Mouse (Mus musculus) hindbrain, embryonic 11.5 days (tissue): ENCODE measurements around the gene Il15. TPM values are rescaled to one million over a fixed set of nuclear protein-coding genes. Genes with fewer than 3 reads are reported as not detected.

ENCODE experiments used
- ATAC-seq: fragments of 200-750 bp; cut with Nextera tagmentation; 2 replicates; pipeline ENCODE4 v1.8.0; 2017; ENCODE audit warnings: mild to moderate bottlenecking, moderate TSS enrichment, moderate library complexity; ENCODE audit not compliant: low FRiP score
- DNase-seq: peaks from one replicate; pipeline ENCODE4 v3.0.0-alpha.2; 2015; ENCODE audit warnings: low spot score
- H3K27ac ChIP-seq: fragments of 300-500 bp; sonication (generic); 2 replicates; pipeline ENCODE4 v1.5.1; 2014; ENCODE audit warnings: mild to moderate bottlenecking, low read depth, low read length
- H3K27me3 ChIP-seq: fragments of 300-500 bp; sonication (generic); 2 replicates; pipeline ENCODE4 v1.6.1; 2014; ENCODE audit warnings: mild to moderate bottlenecking, low read length, moderate library complexity, mixed read lengths; ENCODE audit not compliant: control insufficient read depth, insufficient read depth
- H3K36me3 ChIP-seq: fragments of 300-500 bp; sonication (generic); 2 replicates; pipeline ENCODE4 v1.6.1; 2014; ENCODE audit warnings: mild to moderate bottlenecking, low read length, moderate library complexity, mixed read lengths; ENCODE audit not compliant: control insufficient read depth, insufficient read depth
- H3K4me1 ChIP-seq: fragments of 300-500 bp; sonication (generic); replicated peaks from 2 replicates; pipeline ENCODE4 v1.6.1; 2014; ENCODE audit warnings: low read length, mixed read lengths; ENCODE audit not compliant: control insufficient read depth, insufficient read depth
- H3K4me2 ChIP-seq: fragments of 300-500 bp; sonication (generic); replicated peaks from 2 replicates; pipeline ENCODE4 v1.6.1; 2014; ENCODE audit warnings: mild to moderate bottlenecking, low read depth, low read length
- H3K4me3 ChIP-seq: fragments of 300-500 bp; sonication (generic); 2 replicates; pipeline ENCODE4 v1.5.1; 2014; ENCODE audit warnings: low read depth, low read length
- H3K9ac ChIP-seq: fragments of 300-500 bp; sonication (generic); 2 replicates; pipeline ENCODE4 v1.6.1; 2014; ENCODE audit warnings: low read depth, low read length
- H3K9me3 ChIP-seq: fragments of 300-500 bp; sonication (generic); 2 replicates; pipeline ENCODE4 v1.6.1; 2016; ENCODE audit warnings: low read length; ENCODE audit not compliant: control insufficient read depth
- WGBS: fragments of 180-500 bp; shearing (Covaris S2); extraction: QIAGEN DNeasy Blood & Tissue Kit; methylation state at CpG from one replicate; pipeline ENCODE4 v1.1.7; 2014; 5-methylcytosine and 5-hydroxymethylcytosine counted together
- polyA plus RNA-seq: library from polyadenylated mRNA; unstranded; fragments of >200 nt; fragmentation: Nextera tagmentation; extraction: Ambion mirVana; gene quantifications from 2 replicates; pipeline ENCODE4 v1.2.1, GENCODE M21; 2014

Gene Il15
- polyA plus RNA-seq, 1 experiment from 2014 or later: 4.0 TPM

DNA sequence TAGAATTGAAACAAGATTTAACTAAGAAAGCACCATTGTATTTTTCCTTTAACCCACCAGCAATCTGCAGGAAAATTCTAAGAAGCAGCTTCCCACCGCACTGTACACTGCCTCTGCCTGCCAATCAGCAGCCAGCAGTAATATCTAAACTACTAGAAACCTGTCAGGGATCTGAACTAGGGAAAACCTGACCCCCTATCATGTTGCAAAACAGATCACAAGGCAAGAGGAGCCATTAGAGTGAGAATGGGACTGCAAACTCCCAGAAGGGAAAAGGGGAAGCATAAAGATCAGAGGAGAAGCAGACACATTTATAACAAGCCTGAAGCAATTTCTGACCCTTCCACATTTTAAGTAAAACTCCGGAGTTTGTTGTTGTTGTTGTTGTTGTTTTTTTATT lies 2.0 kb downstream of the Il15 start:
- no peak for ATAC-seq
- H3K4me2 ChIP-seq: no peak overlapping the region
- no peaks in the 10 kb centered on the region for H3K36me3 ChIP-seq
- no peaks in the 10 kb centered on the region for H3K27me3 ChIP-seq
- no peaks in the 10 kb centered on the region for H3K4me1 ChIP-seq
- H3K27ac ChIP-seq: no peak overlapping the region
- DNase-seq: no peak
- H3K9ac ChIP-seq: no peak overlapping the region
- H3K4me3 ChIP-seq: no peak overlapping the region
- WGBS: 62% methylated on average over 2 of the region's 2 CpGs
- H3K9me3 ChIP-seq: no peaks in the 10 kb centered on the region

DNA sequence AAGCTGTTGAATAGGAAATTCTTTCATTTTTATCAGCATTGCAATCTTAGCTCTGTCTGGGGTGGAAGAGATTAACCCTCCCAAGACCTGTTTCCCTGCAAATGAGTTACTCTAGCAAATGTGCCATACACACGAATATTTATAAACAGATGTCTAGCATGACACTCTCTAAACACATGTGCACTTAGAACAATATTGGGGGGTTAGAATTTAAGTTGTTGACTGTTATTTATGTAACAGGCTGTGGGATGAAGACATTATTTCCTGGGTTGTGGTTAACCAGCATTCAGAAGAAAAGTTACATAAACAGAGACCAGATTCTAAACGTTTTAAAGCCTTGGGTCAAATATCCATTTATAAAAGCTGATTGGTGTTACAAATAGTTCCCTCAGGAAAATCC lies 2.6 kb downstream of the Il15 start:
- 49% methylated on average over 2 of the region's 2 CpGs for WGBS
- DNase-seq (no peak), ATAC-seq (no peak)
- no peak overlapping the region for H3K9ac ChIP-seq
- H3K9me3 ChIP-seq: no peaks in the 10 kb centered on the region
- H3K4me2 ChIP-seq: no peak overlapping the region
- H3K4me3 ChIP-seq: no peak overlapping the region
- no peaks in the 10 kb centered on the region for H3K4me1 ChIP-seq
- H3K27ac ChIP-seq: no peak overlapping the region
- H3K27me3 ChIP-seq: no peaks in the 10 kb centered on the region
- no peaks in the 10 kb centered on the region for H3K36me3 ChIP-seq

DNA sequence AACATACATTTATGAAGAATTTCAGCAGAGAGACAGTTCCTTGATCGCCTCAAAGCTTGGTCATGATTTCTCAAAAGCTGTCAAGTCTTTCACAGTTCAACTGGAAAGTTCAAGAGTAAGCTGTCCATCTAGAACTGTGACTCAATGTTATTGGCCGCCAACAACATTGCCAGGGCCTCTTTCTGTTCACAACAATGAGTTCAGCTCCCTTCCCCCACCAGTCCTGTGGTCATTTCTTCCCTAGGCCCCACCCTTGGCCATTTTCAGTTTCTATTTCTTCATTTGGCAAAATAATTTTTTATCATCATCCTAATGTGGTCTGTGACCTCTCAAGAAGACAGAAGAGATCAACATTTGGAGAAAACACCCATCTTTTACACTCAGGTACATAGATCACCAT lies 4.5 kb downstream of the Il15 start:
- H3K36me3 ChIP-seq: no peaks in the 10 kb centered on the region
- WGBS: 84% methylated on average over 2 of the region's 2 CpGs
- H3K9ac ChIP-seq: no peak overlapping the region
- no peaks in the 10 kb centered on the region for H3K27me3 ChIP-seq
- H3K9me3 ChIP-seq: no peaks in the 10 kb centered on the region
- H3K27ac ChIP-seq: no peak overlapping the region
- ATAC-seq (no peak), DNase-seq (no peak)
- no peak overlapping the region for H3K4me3 ChIP-seq
- H3K4me2 ChIP-seq: no peak overlapping the region
- no peaks in the 10 kb centered on the region for H3K4me1 ChIP-seq

DNA sequence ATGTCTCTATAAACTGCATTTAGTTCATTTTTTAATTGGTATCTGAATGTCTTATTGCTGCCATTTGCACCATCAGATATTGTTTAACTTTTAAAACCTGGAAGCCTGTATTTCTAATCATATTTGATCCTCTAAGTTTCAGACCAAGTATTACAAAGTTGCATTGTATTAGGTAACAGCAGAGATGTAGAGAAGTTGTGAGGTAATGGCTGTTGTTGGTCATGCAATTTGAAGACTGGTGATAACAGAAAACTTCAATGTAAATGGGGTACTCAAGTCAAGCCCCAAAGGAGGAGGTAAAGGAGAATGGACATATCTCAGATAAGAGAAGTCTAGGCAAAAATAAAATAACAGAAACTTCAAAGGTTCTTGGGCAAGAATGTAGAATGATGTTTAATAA lies 11.8 kb downstream of the Il15 start:
- ATAC-seq: no peak
- H3K9ac ChIP-seq: no peak overlapping the region
- H3K9me3 ChIP-seq: no peaks in the 10 kb centered on the region
- H3K27ac ChIP-seq: no peak overlapping the region
- H3K4me1 ChIP-seq: no peaks in the 10 kb centered on the region
- no peaks in the 10 kb centered on the region for H3K27me3 ChIP-seq
- H3K36me3 ChIP-seq: no peaks in the 10 kb centered on the region
- no peak overlapping the region for H3K4me2 ChIP-seq
- no peak overlapping the region for H3K4me3 ChIP-seq
- DNase-seq: no peak

DNA sequence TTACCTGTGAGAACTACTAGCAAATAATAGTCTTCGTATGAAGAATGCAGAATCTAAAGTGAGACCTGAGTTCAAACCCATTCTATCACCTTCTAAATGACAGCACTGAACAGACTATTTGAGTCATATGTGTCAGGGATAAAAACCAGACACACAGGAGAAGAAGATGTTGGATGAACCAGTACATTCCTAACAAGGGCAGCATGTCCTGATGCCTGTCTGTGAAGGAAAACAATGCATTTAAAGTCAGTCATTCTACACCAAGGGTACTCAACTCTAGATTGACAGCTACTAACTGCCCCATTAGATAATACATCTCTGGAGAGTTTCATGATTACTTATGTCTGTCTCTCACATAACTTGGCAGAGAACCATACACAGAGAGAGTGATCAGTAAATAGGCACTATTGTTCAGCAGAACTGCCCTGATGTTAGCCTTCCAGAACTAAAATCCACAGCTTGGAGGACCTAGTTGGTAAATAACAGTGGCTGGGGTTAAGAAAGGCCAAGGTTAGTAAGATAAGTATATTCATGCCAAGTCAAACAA lies 14.6 kb downstream of the Il15 start:
- 95% methylated on average over 1 of the region's 1 CpGs for WGBS

DNA sequence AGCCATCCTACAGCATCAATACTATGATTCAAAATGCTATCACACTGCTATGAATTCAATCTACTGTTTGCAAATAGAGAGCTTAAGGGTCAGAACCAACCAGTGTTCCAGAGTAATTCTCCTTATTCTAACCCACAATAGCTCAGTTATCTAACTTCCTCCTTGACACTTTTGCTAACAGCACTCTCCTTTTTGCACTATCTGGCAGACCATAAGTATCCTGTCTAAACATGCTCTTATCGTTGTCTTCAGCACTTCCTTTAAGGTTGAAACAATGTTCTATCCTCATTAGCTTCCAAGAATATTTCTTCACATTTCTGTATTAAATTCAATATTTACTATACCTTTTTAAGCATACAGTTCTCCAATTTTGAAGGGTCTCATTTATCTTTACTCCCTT lies 15.4 kb downstream of the Il15 start:
- DNase-seq: no peak
- Histone ChIP-seq H3K27me3 (no peaks in the 10 kb centered on the region), H3K27ac (no peak overlapping the region)

More for the DNA sequence above, 14.6 kb downstream of the Il15 start:
- H3K4me1 ChIP-seq: no peaks in the 10 kb centered on the region
- no peak overlapping the region for H3K4me3 ChIP-seq
- DNase-seq (no peak), ATAC-seq (no peak)
- H3K27me3 ChIP-seq: no peaks in the 10 kb centered on the region
- H3K4me2 ChIP-seq: no peak overlapping the region
- no peak overlapping the region for H3K9ac ChIP-seq
- H3K36me3 ChIP-seq: no peaks in the 10 kb centered on the region
- H3K9me3 ChIP-seq: no peaks in the 10 kb centered on the region
- H3K27ac ChIP-seq: no peak overlapping the region

DNA sequence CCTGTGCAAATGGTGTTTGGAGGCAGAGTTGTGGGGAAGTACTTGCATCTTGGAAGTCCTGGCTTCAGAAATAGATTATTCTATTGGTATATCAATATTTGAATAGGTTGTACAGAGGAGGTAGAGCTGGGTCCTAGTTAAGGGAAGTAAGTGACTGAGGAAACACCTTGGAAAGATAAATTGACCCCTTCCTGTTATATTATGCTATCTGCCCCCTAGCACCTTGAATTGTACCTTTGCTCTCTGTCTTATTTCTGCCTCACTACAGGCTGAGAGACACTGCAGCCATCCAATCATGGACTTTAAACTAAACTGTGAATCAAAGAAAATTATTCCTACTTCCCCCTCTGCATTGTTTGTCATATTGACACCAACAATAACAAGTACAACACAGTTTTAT lies 17.2 kb downstream of the Il15 start:
- ATAC-seq (no peak), DNase-seq (no peak)
- no peaks in the 10 kb centered on the region for H3K9me3 ChIP-seq
- H3K4me2 ChIP-seq: no peak overlapping the region
- no peak overlapping the region for H3K9ac ChIP-seq
- H3K27me3 ChIP-seq: no peaks in the 10 kb centered on the region
- no peaks in the 10 kb centered on the region for H3K36me3 ChIP-seq
- no peak overlapping the region for H3K4me3 ChIP-seq
- H3K4me1 ChIP-seq: no peaks in the 10 kb centered on the region
- H3K27ac ChIP-seq: no peak overlapping the region

More for the DNA sequence above, 15.4 kb downstream of the Il15 start:
- no peak overlapping the region for H3K4me3 ChIP-seq
- H3K4me1 ChIP-seq: no peaks in the 10 kb centered on the region
- 97% methylated on average over 1 of the region's 1 CpGs for WGBS
- no peaks in the 10 kb centered on the region for H3K9me3 ChIP-seq
- H3K9ac ChIP-seq: no peak overlapping the region
- H3K4me2 ChIP-seq: no peak overlapping the region
- no peaks in the 10 kb centered on the region for H3K36me3 ChIP-seq
- no peak for ATAC-seq

DNA sequence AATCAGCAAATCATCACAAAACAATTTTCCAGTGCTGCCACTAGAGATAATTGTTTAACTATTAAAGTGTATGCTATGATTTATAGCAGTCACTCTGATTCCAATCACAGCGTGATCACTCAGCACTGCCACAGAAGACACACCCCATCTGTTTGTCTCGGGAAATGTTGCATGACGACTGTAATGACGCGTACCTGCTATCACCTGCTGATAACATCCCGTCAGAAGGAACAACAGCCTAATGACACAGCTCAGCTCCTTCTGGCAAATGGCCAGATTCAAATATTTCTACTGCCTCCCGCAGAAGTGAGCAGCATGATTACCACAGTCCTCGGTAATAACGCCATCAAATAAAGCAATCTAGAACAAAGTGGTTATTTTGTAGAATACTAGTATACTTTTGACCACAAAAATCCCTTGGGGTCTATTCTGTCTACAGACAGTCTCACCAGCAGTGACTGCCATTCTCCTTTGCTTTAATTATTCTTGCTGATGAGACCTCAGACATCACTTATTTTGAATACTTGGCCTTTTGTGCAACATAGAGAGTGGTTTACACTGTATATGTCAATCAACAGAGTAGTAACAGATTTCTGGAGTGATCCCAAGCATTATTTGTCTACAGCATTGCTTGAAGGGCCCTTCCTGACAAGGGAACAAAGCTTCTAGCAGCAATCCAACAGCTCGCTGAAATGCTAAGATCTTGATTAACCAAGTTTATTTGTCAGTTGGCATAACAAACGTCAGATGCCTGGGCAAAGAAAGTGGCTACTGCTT lies 18.4 kb downstream of the Il15 start:
- 78% methylated on average over 11 of the region's 11 CpGs for WGBS
- ATAC-seq (no peak), DNase-seq (no peak)
- Histone ChIP-seq H3K4me1 (no peaks in the 10 kb centered on the region), H3K27ac (no peak overlapping the region), H3K4me3 (no peak overlapping the region), H3K9me3 (no peaks in the 10 kb centered on the region), H3K4me2 (no peak overlapping the region), H3K27me3 (no peaks in the 10 kb centered on the region), H3K9ac (no peak overlapping the region), H3K36me3 (no peaks in the 10 kb centered on the region)

DNA sequence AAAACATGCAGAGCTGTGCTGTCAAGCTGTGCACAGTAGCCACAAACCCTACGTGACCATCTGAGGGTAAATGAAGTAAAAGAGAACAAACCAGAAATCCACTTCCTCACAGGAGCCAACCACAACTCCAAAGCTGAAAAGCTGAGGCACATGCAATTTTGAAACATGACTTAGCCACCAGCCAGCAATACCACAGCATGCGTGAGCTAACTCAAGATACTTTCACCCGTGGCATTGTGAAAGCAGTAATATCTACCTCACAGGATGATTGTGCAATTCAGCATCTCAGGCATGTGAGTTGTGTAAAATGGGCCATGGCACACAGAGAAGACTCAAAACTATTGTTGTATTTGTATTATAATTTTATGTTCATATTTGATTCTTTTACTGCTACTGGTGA lies 19.7 kb downstream of the Il15 start:
- ATAC-seq: no peak
- no peaks in the 10 kb centered on the region for H3K36me3 ChIP-seq

More for the DNA sequence above, 19.7 kb downstream of the Il15 start:
- Histone ChIP-seq H3K27ac (no peak overlapping the region), H3K4me3 (no peak overlapping the region), H3K27me3 (no peaks in the 10 kb centered on the region), H3K9me3 (no peaks in the 10 kb centered on the region), H3K4me1 (no peaks in the 10 kb centered on the region), H3K4me2 (no peak overlapping the region), H3K9ac (no peak overlapping the region)
- no peak for DNase-seq
- WGBS: 88% methylated on average over 3 of the region's 3 CpGs
